ENCODE assay signal across 18 mouse cellular contexts in genomic region chr14:23465135-23465534, GRCm38 (mm10).
DNase-seq lines count a peak whose midpoint lies in the region; ATAC-seq and TF ChIP-seq lines count a peak whose summit lies in the region.
"Had no signal": no experiment of that assay in that cellular context is flagged by ENCODE, and none has a peak within 500 bp of the region (broad histone marks: within the 10 kb centered on the region; RNA-seq: fewer than 3 reads in every experiment).

No protein-coding gene starts in this region.

- ATAC-seq in lung, embryonic 14.5 days (ENCODE audit: insufficient read depth): no peak
- ATAC-seq in CD4-positive, CD25-positive, alpha-beta regulatory T cell, adult 4 months: peak; percentile 71
- peak; percentile 22 to 72; a peak in 2 of 4 replicates for ATAC-seq in hematopoietic stem cell, adult 5-6 weeks (replicated peaks in 1 of 2; ENCODE audit: insufficient read depth in 1 of 2, low FRiP score in 2 of 2, low TSS enrichment in 1 of 2, low read depth in 1 of 2, poor library complexity in 2 of 2, severe bottlenecking in 2 of 2)
- ATAC-seq in hindbrain, postnatal 0 days: no peak
- ATAC-seq: forebrain, embryonic 16.5 days; midbrain, embryonic 15.5 days had no signal

- H3K27me3 ChIP-seq in lung, embryonic 14.5 days (ENCODE audit: insufficient read depth, low read length): no peaks in the 10 kb centered on the region
- H3K27me3 ChIP-seq in forebrain, embryonic 10.5 days (ENCODE audit: poor library complexity, severe bottlenecking): no peaks in the 10 kb centered on the region
- H3K27me3 ChIP-seq in hindbrain, postnatal 0 days (ENCODE audit: insufficient read depth, low read length): no peaks in the 10 kb centered on the region
- H3K27me3 ChIP-seq: heart, embryonic 12.5 days; hindbrain, embryonic 12.5 days; liver, embryonic 15.5 days; midbrain, embryonic 15.5 days; stomach, embryonic 15.5 days had no signal

- no peak overlapping the region for H3K9ac ChIP-seq in lung, embryonic 14.5 days
- no peak overlapping the region for H3K9ac ChIP-seq in hindbrain, postnatal 0 days (replicated peaks; ENCODE audit: low read length)
- H3K9ac ChIP-seq: embryonic facial prominence, embryonic 13.5 days; heart, embryonic 12.5 days; hindbrain, embryonic 12.5 days; liver, embryonic 15.5 days; midbrain, embryonic 15.5 days; stomach, embryonic 15.5 days had no signal

- 55% methylated on average over 2 of the region's 2 CpGs for WGBS in lung, embryonic 14.5 days
- WGBS in forebrain, embryonic 10.5 days: 87% methylated on average over 2 of the region's 2 CpGs
- 84% methylated on average over 2 of the region's 2 CpGs for WGBS in hindbrain, postnatal 0 days

- H3K36me3 ChIP-seq in lung, embryonic 14.5 days (ENCODE audit: insufficient read depth): no peaks in the 10 kb centered on the region
- no peaks in the 10 kb centered on the region for H3K36me3 ChIP-seq in forebrain, embryonic 10.5 days (replicated peaks)
- H3K36me3 ChIP-seq in hindbrain, postnatal 0 days (ENCODE audit: insufficient read depth, low read length): no peaks in the 10 kb centered on the region
- H3K36me3 ChIP-seq: embryonic facial prominence, embryonic 13.5 days; heart, embryonic 12.5 days; hindbrain, embryonic 12.5 days; liver, embryonic 15.5 days; midbrain, embryonic 15.5 days; stomach, embryonic 15.5 days had no signal

- H3K4me1 ChIP-seq in lung, embryonic 14.5 days (ENCODE audit: insufficient read depth): no peaks in the 10 kb centered on the region
- H3K4me1 ChIP-seq in forebrain, embryonic 10.5 days: 0 out of 2 replicates have a peak, but pooled peaks cover 5% of the 10 kb centered on the region
- no peaks in the 10 kb centered on the region for H3K4me1 ChIP-seq in hindbrain, postnatal 0 days (ENCODE audit: insufficient read depth, low read length)
- H3K4me1 ChIP-seq: heart, embryonic 12.5 days; hindbrain, embryonic 12.5 days; liver, embryonic 15.5 days; midbrain, embryonic 15.5 days; stomach, embryonic 15.5 days had no signal

- peak; percentile 37 for DNase-seq in lung, embryonic 14.5 days
- DNase-seq in lung, postnatal 14 days: no peak
- DNase-seq in natural killer cell, adult 2 months (ENCODE audit: low spot score in 2 of 2): peak; percentile 43 to 57
- no peak for DNase-seq in forebrain, embryonic 10.5 days (ENCODE audit: extremely low spot score, low spot score)
- DNase-seq in hindbrain, postnatal 0 days (ENCODE audit: low spot score): no peak
- DNase-seq in right cerebral cortex, postnatal 36 days (ENCODE audit: low spot score in 2 of 2): no peak
- DNase-seq: cerebellum, adult 18-20 months; kidney, adult 2 months; left cerebral cortex, postnatal 4 days had no signal

- H3K9me3 ChIP-seq in lung, embryonic 14.5 days (ENCODE audit: low read depth, low read length): no peaks in the 10 kb centered on the region
- H3K9me3 ChIP-seq in forebrain, embryonic 10.5 days: no peaks in the 10 kb centered on the region
- H3K9me3 ChIP-seq in hindbrain, postnatal 0 days (ENCODE audit: low read length): no peaks in the 10 kb centered on the region
- H3K9me3 ChIP-seq: embryonic facial prominence, embryonic 13.5 days; heart, embryonic 12.5 days; hindbrain, embryonic 12.5 days; liver, embryonic 15.5 days; midbrain, embryonic 15.5 days; stomach, embryonic 15.5 days had no signal

- no peak overlapping the region for H3K4me2 ChIP-seq in lung, embryonic 14.5 days
- no peak overlapping the region for H3K4me2 ChIP-seq in hindbrain, postnatal 0 days (ENCODE audit: low read depth, low read length)
- H3K4me2 ChIP-seq: embryonic facial prominence, embryonic 13.5 days; heart, embryonic 12.5 days; hindbrain, embryonic 12.5 days; liver, embryonic 15.5 days; midbrain, embryonic 15.5 days; stomach, embryonic 15.5 days had no signal

- no peak overlapping the region for H3K27ac ChIP-seq in lung, embryonic 14.5 days (ENCODE audit: low read depth)
- no peak overlapping the region for H3K27ac ChIP-seq in forebrain, embryonic 10.5 days
- H3K27ac ChIP-seq in hindbrain, postnatal 0 days: no peak overlapping the region
- H3K27ac ChIP-seq: embryonic facial prominence, embryonic 13.5 days; hindbrain, embryonic 12.5 days; liver, embryonic 15.5 days; midbrain, embryonic 15.5 days; stomach, embryonic 15.5 days had no signal

- TF ChIP-seq CTCF in lung, embryonic 14.5 days (IDR thresholded peaks at IDR 0.05; ENCODE audit: low read depth): no peak
- TF ChIP-seq CTCF in hindbrain, postnatal 0 days (IDR thresholded peaks at IDR 0.05; ENCODE audit: low read depth): no peak

- H3K4me3 ChIP-seq in lung, embryonic 14.5 days (ENCODE audit: low read depth, low read length): no peak overlapping the region
- H3K4me3 ChIP-seq in forebrain, embryonic 10.5 days: no peak overlapping the region
- H3K4me3 ChIP-seq in hindbrain, postnatal 0 days (ENCODE audit: low read length): no peak overlapping the region
- H3K4me3 ChIP-seq: embryonic facial prominence, embryonic 13.5 days; heart, embryonic 12.5 days; hindbrain, embryonic 12.5 days; liver, embryonic 15.5 days; midbrain, embryonic 15.5 days; stomach, embryonic 15.5 days had no signal

Comparison
In these comparisons a context has a peak if more than half of its experiments do, and no peak if none do; other contexts are left out.
1. DNase-seq: peak in lung, embryonic 14.5 days (single experiment) and natural killer cell, adult 2 months (2 of 2); none in lung, postnatal 14 days (single experiment), forebrain, embryonic 10.5 days (single experiment), hindbrain, postnatal 0 days (single experiment) and right cerebral cortex, postnatal 36 days (0 of 2).
2. ATAC-seq: peak in CD4-positive, CD25-positive, alpha-beta regulatory T cell, adult 4 months (single experiment) and hematopoietic stem cell, adult 5-6 weeks (2 of 2); none in lung, embryonic 14.5 days (single experiment) and hindbrain, postnatal 0 days (single experiment).